Mouse (Mus musculus): ENCODE data around the gene Tcf12.

Tcf12 gene

GRCm38 (mm10) chr9:71835203-71835815 lies 276.4 kb downstream of the Tcf12 start:
- no peak for DNase-seq (ENCODE audit: low spot score)

- no peak for DNase-seq (ENCODE audit: low spot score)
Measured at GRCm38 (mm10) chr9:71834707-71835106, 277.0 kb downstream of the Tcf12 start.

DNA sequence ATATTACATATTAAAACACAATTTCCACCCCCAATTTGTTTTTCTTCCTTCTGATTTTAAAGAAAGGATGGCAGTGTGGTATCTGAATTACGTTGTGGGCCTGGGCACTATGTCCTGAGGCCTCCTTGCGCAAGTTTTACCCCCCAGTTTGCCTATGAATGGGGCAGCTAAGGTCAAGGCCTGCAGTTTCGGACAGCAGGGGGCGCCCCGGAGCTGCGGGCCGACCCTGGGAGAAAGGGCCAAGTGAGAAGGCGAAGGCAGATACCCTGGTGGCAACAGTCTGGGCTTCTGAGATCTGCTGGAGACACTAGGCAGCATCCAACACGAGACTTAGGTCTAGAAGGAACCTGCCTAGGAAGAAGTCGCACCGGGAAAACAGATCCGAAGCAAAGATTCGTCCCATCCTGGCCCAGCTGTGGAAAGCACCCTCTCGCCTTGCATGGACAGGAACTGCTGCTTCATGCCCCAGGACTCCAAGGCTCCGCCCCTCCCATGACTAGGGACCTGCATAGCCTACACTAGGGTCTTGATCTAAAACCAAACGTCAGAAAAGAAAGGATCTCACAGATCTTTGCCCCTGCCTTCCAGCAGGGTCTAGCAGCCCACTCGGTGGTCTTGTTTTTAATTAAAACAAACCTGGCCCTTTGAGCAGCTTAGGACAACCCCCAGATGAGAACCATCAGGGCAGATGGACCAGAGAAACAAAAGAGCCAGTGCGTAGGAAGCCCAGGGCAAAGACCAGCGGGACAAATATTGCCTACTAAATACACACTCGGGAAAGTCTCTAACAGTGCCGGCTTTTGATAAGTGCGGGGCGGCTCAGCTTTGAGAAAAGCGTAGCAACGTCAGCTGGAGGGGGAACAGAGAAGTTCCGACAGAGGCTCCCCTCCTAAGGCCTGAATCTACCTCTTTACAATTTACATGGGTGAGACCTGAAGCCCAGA lies 279.6 kb downstream of the Tcf12 start:
- no peak for DNase-seq (ENCODE audit: low spot score)

DNA sequence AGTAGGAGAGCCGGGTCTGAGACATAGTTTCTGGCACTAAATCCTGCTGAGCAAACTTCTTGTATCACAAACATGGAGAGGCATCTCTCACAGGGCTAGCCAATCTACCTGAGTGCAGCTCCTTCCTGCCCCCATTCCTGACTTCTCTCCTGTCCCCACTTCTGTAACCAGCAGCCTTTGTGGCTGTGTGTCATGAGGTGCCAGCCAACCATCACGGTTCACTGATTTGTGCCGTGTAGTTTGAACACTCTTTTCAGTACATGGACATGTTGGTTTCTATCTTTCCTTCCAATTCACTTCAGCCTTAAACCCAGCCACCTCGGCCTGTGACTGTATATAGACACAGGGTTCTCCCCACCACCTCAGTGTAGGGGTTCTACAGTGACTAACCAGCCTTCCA lies 280.7 kb downstream of the Tcf12 start:
- no peak for DNase-seq (ENCODE audit: low spot score)

DNA sequence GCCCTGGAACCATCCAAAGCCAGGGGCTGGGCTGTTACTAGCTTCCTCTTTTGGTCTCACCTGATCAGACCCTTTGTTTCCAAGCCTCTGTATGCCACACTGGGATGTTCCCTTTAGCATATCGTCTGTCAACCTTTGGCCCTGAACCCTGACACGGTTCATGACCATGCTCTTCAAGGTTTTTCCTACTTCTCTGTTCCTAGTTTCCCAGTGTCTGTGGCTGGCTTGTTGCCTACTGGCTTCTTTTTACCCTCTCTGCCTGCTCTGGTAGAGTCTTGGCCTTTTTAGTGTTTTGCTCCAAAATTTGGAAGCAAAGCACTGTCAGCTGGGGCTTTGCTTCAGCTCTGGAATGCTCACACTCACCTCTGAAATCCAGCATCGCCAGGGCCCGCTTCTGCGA lies 281.3 kb downstream of the Tcf12 start:
- no peak for DNase-seq (ENCODE audit: low spot score)

- no peak for DNase-seq (ENCODE audit: low spot score)
Measured at GRCm38 (mm10) chr9:71829753-71830152, 281.9 kb downstream of the Tcf12 start.

GRCm38 (mm10) chr9:71829137-71829536 lies 282.5 kb downstream of the Tcf12 start:
- DNase-seq (ENCODE audit: low spot score) = no peak

DNA sequence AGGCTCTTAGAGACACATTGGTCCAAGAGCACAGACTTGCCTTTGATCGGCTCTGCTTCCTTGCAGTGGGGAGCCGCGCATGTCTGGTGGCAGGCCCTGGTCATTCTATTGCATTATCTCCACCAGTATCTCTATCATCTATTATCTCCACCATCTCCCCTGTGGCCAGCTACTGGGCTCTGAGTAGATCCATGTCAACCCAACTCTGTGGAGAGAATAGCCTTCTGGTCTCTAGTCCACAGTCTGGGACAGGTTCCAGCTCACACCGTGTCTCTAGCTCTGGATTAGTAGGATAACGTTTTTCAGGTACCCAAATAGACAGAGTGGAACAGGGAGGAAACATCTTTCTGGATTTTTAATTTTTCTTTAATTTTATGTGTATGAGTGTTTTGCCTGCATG lies 284.3 kb downstream of the Tcf12 start:
- DNase-seq (ENCODE audit: low spot score) = no peak

GRCm38 (mm10) chr9:71826040-71826525 lies 285.6 kb downstream of the Tcf12 start:
- DNase-seq (ENCODE audit: low spot score) = no peak

DNA sequence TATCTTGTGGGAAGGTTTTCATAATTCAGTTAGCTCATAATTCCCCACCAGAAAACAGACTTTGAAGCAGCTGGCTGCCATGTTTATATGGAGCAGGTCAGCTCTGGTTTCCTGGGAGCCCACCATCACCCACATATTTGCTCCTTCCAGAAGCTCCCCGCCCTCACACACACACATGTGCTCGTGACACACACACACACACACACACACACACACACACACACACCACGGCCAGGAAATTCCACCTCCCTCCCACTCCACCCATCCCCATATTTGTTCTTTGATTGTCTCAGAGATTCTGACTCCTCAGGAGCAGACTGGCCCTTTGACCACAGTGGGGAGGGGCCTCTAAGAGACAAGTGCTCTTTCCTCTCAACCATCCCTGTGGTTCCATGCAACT lies 289.7 kb downstream of the Tcf12 start:
- no peak for DNase-seq (ENCODE audit: low spot score)

GRCm38 (mm10) chr9:71818453-71818852 lies 293.2 kb downstream of the Tcf12 start:
- no peak for DNase-seq (ENCODE audit: low spot score)

DNA sequence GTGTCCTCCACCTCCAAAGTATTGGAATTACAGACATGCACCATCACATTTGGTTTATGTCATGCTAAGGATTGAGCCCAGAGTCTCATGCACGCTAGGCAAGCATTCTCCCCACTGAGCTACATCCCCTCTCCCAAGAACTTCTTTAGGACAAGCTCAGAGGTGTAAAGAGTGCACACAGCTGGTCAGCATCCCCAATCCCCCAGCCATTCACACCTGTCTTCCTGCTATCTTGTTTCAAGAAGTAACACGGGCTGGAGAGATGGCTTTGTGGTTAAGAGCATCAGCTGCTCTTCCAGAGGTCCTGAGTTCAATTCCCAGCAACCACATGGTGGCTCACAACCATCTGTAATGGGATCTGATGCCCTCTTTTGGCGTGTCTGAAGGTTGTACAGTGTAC lies 295.6 kb downstream of the Tcf12 start:
- DNase-seq (ENCODE audit: low spot score) = no peak

GRCm38 (mm10) chr9:71813565-71813964 lies 298.1 kb downstream of the Tcf12 start:
- DNase-seq (ENCODE audit: low spot score) = no peak

DNA sequence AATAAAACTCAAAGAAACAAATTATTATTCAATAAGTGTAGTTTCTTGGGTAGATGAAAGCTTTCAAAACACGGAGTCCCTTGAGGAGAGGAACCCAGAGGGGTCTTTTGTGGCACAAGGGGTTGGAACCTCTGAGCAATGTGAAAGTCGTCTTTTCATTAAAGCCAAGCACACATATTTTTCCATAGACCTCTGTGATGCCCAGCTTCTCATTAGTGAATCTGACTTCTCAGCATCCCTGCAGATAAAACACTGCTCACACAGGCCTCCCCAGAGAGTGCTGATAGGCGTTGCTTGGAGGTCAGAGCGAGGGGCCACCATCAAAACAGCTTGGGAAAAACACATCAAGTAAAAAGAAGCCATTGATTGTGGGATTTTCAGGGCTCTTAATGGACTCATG lies 298.8 kb downstream of the Tcf12 start:
- DNase-seq (ENCODE audit: low spot score) = no peak

DNA sequence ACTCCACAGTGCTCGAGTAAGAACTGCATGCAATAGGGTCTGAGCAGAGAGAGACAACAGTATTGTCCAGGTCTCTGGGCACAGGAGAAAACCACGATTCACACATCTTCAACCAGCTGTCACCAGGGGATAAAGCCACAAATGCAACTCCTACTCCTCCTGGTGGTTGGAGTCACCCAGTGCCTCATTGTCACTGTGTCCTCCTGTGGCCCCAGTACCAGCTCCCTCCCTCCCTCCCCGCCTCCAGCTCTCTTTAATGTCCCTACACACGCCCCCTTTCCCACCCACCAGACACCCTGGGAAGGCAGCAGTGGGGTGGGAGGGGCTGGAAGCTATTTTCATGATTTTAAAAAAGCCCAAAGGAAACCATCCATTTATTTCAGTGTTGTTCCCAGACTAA lies 299.3 kb downstream of the Tcf12 start:
- no peak for DNase-seq (ENCODE audit: low spot score)

GRCm38 (mm10) chr9:71811404-71811803 lies 300.3 kb downstream of the Tcf12 start:
- no peak for DNase-seq (ENCODE audit: low spot score)

- no peak for DNase-seq (ENCODE audit: low spot score)
Measured at GRCm38 (mm10) chr9:71810723-71811122, 300.9 kb downstream of the Tcf12 start.

- DNase-seq (ENCODE audit: low spot score) = no peak
Measured at GRCm38 (mm10) chr9:71808640-71809254, 302.9 kb downstream of the Tcf12 start.

DNA sequence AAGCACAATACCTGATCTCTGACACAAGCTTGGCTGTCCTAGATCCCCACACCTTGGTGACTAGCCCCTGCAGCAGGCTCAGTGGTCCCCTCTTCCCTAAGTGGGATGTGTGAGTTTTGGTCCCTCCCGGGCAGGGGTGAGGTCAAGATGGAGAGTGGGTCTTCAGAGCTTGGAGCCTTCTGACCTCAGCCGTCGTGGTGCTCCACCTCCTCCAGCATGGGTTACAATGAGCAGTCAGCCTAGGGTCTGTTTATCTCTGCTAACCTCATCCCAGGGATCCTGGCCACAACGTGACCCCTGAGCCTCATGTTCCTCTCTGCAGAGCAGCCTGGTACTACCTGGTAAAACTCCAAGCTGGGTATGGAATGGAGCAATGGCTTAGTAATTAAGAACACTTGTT lies 303.9 kb downstream of the Tcf12 start:
- DNase-seq (ENCODE audit: low spot score) = no peak

- peak; percentile 57 for DNase-seq (ENCODE audit: low spot score)
Measured at GRCm38 (mm10) chr9:71806422-71806805, 305.3 kb downstream of the Tcf12 start.

GRCm38 (mm10) chr9:71805646-71806421 lies 305.8 kb downstream of the Tcf12 start:
- no peak for DNase-seq (ENCODE audit: low spot score)

DNA sequence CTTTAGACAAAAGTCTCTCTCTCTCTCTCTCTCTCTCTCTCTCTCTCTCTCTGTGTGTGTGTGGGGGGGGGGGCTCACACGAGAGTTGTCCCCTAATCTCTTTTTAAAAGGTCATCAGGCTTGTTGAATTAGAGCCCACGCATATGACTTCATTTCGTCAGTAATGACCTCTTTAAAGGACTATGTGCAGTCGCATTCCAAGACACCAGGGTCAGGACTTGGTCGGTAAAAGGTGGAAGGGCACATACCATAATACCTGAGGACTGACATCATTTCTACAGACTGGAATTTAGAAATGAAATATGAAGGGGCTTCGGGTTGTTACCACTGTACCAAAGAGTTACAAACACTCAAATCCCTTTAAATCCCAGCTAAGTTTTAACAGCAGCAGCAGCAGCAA lies 307.6 kb downstream of the Tcf12 start:
- no peak for DNase-seq (ENCODE audit: low spot score)
